Mouse (Mus musculus) heart, adult 9 months (tissue): ENCODE data around the gene Aqp5.

Source experiments
- DNase-seq, 2 experiments: peaks; one replicate each; pipeline ENCODE4 v3.0.0; 2022; ENCODE audit warnings: low spot score in 2 of 2

Aqp5 gene

GRCm38 (mm10) chr15:99596056-99596687, 5.6 kb downstream of the Aqp5 start:
- DNase-seq, result peak; percentile 58 to 70

DNA sequence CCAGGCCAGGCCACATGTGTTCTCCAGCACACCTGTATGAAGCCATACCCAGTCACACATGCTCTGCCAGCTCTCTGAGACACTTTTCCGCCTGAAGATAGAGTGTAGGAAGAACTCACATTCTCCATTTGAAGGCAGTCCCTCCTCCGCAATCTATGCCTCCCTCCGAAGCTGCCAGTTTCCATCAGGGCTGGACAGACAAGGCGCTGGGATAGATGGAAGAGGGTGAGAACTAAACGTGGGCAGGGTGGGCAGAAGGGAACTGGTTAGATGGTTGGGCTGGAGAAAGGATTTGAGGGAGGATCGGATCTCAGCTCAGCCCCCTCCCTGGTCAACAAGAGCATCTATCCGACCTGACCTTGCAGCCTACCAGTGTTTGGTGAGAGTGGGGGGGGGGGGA, 6.3 kb downstream of the Aqp5 start:
- DNase-seq, result no peak

GRCm38 (mm10) chr15:99597596-99597995, 7.0 kb downstream of the Aqp5 start:
- DNase-seq, result no peak

DNA sequence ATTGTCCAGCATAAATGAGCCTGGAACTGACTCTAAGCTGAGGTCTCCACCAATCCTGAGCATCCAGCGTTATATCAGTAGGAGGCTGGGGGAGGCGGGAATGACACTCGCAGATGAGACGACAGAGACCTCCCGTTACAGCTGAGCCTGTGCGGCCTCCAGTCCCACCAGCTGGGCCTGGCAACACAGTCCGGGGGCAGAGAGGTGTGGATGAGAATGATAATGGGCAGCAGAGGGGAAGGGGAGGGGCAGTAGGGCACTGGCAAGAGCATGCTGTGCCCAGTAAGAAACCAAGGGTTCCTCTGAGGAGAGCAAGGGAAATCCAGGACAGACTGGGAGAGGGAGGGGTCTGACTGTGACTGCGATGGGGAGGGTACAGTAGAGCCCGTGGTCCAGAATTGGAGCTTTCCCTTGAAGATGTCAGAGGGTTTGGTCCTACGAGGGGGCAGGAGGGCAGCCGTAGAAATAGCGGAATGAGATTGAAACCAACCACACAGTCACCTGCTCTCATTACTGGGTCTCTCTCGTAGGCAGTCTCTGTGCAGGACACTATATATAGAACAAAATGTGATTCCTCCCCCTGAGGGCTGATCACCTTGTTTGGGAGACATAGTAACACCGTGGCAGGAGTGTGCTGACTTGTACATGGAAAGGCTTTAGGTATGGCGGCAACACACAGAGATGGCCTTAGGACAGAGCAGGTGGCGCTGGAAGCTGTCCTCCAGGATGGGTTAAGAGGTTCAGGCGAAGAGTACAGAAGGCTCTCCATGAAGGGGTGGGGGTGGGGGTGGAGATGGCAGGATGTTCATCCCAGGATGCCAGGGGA, 8.9 kb downstream of the Aqp5 start:
- no peak for DNase-seq

DNA sequence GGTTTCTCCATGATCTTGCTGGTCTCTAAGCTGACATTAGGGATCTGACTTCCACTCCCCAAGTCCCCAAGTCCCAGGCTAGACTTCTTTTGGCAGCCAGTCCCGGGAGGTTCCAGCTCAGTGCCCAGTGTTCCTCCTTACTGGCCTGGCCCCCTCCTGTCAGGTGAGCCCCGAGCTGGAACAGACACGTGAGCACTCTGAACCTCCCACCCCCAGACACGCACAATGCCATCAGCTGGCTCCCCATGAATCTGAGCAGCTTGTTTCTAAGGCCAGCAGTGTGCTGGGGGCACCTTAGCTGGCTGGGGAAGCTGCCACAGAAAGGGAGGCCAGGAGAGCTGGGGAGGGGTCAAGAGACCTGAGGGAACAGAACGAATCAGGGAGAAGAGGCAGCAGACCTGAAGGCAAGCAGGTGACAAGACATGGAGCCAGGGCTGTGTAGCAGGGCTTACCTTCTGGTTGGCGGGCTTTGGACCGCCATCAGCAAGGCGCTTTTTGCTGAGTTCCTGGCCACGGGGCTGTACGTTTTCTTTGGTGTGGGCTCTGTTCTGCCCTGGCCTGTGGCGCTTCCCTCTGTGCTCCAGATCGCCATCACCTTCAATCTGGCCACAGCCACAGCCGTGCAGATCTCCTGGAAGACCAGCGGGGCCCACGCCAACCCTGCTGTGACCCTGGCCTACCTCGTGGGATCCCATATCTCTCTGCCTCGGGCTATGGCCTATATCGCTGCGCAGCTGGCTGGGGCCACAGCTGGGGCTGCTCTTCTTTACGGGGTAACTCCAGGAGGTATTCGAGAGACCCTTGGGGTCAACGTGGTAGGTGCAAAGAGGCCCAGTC, 10.6 kb downstream of the Aqp5 start, which contains the start of gene Aqp6:
Gene Aqp6 (plus strand): TSS at position 415 of the 837 bp plus-strand sequence.
- no peak for DNase-seq

GRCm38 (mm10) chr15:99601823-99602120, 11.2 kb downstream of the Aqp5 start:
- no peak for DNase-seq

GRCm38 (mm10) chr15:99602206-99602820, 11.7 kb downstream of the Aqp5 start:
- no peak for DNase-seq

DNA sequence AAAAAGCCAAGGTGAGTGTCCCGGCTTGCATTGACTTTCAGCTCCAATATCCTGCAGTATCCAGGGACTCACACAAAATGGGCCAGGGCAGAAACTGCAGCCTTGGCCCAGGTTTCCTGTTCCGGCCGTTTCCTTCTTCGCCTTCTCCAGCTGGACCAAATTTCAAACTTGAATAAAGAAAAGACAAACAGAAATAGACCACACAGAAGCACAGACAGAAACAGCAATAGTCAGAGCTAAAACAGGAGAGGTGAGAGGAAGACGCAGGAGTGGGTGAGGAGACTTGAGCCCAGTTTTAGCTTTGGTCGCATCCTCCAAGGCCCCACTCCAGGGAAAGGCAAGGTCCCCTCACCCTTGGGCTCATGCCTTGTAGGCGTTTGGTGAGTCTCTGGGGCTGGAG, 12.6 kb downstream of the Aqp5 start:
- no peak for DNase-seq

DNA sequence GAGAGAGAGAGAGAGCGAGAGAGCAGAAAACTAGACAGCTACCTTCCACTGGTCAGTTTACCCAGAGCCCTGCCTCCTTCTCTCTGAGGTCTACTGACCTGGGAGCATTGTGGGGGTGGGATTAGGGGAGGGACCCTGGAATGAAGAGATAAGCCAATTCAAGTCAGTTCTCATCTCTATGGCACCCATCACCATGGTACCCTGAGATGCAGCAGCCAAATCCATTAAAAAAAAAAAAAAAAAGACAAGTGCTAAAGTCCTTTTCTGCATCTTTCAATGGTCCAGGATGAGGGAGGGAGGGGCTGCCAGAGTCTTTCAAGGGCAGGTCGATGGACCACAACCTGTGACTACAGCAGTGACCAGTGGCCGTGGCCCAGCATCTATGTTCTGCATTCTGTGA, 15.0 kb downstream of the Aqp5 start:
- no peak for DNase-seq

- DNase-seq, result no peak
Measured at GRCm38 (mm10) chr15:99606515-99606914, 15.9 kb downstream of the Aqp5 start.

DNA sequence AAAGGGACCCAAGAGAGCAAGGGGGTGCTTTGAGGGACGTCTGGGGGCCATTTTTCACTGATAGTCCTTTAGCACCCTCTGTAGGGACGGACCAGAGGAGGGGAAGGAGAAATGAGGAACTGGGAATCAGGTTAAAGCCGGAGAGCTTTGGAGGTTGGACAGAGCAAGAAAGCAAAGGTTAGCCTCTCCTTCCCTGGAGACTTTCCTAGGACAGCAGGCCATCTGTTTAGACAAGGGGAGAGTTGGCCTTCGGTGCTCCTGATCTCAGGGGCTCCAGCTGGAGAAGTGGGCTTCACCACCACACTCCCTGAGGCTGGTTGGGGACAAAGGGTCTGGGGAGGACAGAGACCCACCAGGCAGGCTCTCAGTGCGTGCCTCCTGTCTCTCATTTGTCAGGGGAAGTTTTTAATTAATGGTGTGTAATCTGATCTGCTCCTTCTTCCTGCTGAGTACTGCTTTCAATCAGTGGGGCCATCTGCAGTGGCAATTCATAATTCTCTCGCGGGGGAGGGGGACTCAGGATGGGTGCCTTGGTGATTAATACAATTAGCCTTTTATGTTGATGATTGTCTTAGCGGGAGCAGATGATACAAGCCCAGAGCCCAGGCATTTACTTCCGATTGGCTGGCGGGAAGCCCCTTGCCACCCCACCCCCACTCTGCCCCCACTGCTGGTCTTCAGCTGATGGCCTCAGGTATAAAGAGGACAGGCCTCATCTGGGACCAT, 17.0 kb downstream of the Aqp5 start:
- DNase-seq, result no peak

DNA sequence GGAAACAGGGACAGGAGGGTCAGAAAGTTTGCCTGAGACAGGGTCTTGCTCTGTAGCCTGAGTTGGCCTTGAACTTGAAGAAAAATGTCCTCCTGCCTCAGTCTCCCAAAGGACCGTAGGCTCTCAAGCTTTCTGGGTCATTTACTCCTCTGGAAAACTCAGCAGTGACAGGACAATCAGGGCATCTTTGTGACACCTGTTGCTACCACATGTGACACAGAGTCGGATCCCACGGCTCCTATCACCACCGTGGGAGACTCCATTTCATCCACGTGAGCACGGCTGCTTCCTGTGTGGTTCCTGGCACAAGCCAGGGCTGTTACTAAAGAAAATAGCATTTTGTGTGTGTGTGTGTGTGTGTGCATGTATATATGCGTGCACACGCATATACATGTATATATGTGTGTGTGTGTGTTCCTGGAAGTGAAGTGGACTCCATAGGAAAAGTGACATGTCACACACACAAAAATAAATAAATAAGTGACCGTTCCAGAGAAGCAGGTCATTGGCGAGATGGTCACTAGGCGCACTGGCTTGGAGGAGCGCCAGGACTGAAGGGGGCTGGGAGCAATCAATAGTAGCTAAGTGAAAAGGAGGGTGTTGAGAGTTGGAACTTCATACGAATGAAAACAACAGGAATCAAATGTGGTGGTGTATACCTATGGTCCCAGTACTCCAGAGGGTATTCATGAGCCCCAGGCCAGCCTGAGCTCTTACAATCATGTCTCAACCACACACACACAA, 18.0 kb downstream of the Aqp5 start:
- DNase-seq, result no peak

DNA sequence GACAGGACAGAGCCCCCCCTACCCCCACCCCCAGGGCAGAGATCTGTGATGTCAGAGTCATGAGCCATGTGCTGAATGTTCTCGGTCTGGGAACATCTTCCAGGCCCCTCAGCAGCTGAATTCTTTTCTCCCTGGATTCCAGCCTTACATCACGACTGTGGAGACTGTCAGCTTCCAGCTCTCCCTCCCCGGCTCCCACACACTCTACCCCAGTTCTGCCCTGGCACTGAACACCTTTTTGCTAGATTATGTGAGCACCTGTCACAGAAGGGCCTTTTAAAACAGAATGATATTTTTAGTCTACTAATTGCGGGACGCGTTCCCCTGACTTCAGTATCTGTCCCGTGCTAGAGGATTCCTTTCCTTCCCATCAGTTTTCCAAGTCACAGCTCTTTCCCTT, 21.0 kb downstream of the Aqp5 start:
- no peak for DNase-seq

DNA sequence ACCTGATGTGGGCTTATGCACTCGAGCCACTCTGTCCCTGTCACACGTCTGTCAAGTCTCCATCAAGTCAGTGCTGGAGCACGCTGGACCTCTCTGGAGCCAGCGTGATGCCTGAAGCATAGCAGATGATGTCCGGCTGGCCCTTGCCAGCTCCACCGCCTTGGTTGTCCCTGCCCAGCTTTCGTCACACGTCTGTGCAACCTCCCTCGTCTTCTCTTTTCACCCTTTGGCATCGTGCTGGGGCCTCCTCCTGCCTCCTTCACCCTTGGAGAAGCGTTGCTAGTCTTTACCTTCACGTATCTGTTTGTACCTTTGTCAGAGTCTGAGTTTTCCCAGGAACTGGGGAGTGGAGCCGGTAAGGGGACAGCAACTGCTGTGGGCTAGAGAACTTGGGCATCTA, 23.7 kb downstream of the Aqp5 start:
- no peak for DNase-seq

GRCm38 (mm10) chr15:99614753-99615152, 24.2 kb downstream of the Aqp5 start:
- DNase-seq, result peak; percentile 16 to 23

DNA sequence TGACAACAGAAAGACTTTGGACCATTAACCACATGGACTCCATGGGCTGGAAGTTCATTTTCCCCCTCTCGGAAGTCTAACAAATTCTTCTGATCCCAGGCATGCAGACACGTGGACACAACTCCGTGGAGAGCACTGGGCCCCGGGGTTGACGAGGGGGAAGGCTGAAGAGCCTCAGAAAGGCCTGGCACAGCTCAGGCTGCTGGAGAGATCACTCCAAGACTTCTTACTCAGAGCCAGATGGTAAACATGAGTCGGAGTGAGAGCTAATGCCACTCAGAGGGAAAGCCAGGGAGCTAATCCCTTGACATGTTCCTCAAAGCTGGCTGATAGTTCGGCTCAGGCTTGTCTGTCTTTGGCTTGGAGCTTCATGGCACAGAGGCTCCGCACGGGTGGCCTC, 24.7 kb downstream of the Aqp5 start:
- DNase-seq, result no peak

DNA sequence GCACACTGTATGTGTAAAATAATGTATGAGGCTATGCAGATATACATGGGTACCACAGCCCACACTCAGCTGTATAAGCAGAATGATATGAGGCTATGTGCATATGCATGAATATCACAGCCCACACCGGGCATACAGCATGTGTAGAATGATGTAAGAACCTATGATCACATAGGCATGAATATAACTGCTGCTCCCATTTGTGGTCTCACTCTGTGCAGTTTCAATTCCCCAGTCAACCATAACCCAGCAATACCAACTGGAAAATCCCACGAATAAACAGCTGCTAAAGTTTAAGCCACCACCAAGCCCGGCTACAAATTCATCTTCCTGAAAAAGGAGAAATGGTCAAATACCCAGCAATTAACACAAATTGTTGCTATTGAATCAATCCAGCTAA, 28.0 kb downstream of the Aqp5 start:
- no peak for DNase-seq

DNA sequence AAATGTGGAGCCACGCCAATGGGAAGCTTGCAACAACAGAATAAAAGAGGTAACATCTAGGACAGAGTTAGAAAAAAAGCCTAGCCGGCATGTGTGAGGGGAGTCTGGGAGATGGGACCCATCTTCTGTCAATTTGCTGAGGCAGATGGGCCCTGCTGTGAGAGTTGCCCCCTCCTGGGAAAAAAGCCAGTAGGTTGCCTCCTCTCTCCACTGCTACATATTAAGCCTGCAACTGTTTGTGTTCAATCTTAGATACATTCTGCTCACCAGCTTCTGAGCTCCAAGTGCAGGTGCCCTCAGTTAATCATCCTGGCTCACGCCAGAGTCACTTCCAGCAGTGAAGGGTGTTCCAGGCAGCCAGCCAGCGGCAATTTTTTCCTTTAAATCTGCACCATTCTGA, 29.2 kb downstream of the Aqp5 start:
- no peak for DNase-seq

DNA sequence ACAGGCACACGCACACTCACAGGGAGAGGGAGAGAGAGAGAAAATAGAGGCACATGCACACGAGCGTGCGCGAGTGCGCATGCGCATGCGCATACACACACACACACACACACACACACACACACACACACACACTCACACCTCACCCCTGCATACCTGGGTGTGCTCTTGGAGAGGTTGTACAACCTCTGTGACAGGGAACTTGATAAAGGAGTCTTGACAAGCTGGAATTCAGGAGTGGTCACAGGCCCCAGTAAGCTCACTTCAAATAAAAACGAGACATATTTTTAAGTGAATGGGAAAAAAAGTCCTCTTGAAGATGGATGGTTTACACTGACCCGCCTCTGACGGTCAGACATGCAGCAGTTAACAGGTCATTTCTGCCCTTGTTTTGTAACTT, 31.5 kb downstream of the Aqp5 start:
- no peak for DNase-seq

DNA sequence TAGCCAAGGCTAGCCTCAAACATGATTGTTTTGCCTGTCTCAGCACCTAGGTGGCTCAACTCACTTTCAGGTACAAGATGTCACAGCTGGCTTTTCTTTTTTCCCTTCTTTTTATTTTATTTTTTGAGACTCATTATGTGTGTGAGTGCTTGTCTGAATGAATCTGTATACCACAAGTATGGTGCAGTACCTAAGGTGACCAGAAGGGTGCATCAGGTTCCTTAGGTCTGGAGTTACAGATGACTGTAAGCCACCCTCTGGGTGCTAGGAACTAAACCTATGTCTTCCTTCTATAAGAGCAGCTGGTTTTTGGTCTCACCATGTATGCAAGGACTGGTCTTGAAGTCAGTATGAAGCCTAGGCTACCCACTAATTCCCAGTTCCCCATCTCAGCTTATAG, 41.0 kb downstream of the Aqp5 start:
- no peak for DNase-seq

GRCm38 (mm10) chr15:99634702-99635101, 44.1 kb downstream of the Aqp5 start:
- no peak for DNase-seq
